Mouse (Mus musculus) mouse trophoblast stem cell (cell line): ENCODE measurements around the gene Ralgapb.

Experiments
- in situ Hi-C, 2 experiments: fragments of 300-500 bp; cut with MseI, MboI; formaldehyde crosslinking; loops; 2 replicates in 1 of 2; 3 replicates in 1 of 2; pipeline ENCODE4 v1.15.1; 2025

Gene Ralgapb

GRCm38 (mm10) chr2:158513821-158514336 is 104.2 kb downstream of the Ralgapb start:
- in situ Hi-C loops = no loop called here

GRCm38 (mm10) chr2:158518583-158518982 is 108.9 kb downstream of the Ralgapb start:
- in situ Hi-C loops = no loop called here

- in situ Hi-C loops = no loop called here
Measured at GRCm38 (mm10) chr2:158519071-158519470, 109.4 kb downstream of the Ralgapb start.

- in situ Hi-C loops = no loop called here
Measured at GRCm38 (mm10) chr2:158519800-158520199, 110.2 kb downstream of the Ralgapb start.

- in situ Hi-C loops = no loop called here
Measured at GRCm38 (mm10) chr2:158523060-158523459, 113.4 kb downstream of the Ralgapb start.

GRCm38 (mm10) chr2:158524129-158524860 is 114.6 kb downstream of the Ralgapb start:
- in situ Hi-C loops = no loop called here

- in situ Hi-C loops = no loop called here
Measured at GRCm38 (mm10) chr2:158534090-158534489, 124.4 kb downstream of the Ralgapb start.

GRCm38 (mm10) chr2:158534559-158534958 is 124.9 kb downstream of the Ralgapb start:
- in situ Hi-C loops = no loop called here

- in situ Hi-C loops = no loop called here
Measured at GRCm38 (mm10) chr2:158539433-158540305, 130.0 kb downstream of the Ralgapb start.

GRCm38 (mm10) chr2:158541286-158541685 is 131.6 kb downstream of the Ralgapb start:
- in situ Hi-C loops = no loop called here

- in situ Hi-C loops = loop anchor here (5.0 kb wide), 3 partner anchors 82 to 107 kb away; no protein-coding TSS in a partner anchor
Measured at GRCm38 (mm10) chr2:158545266-158545665, 135.6 kb downstream of the Ralgapb start.

- in situ Hi-C loops = loop anchor here (5.0 kb wide), 3 partner anchors 81 to 106 kb away; no protein-coding TSS in a partner anchor
Measured at GRCm38 (mm10) chr2:158546751-158547150, 137.1 kb downstream of the Ralgapb start.
